Mouse (Mus musculus) kidney, embryonic 14.5 days (tissue): ENCODE results near the gene Rab8a. TPM values are rescaled to one million over a fixed set of nuclear protein-coding genes. Genes with fewer than 3 reads are reported as not detected.

Source experiments
- ATAC-seq: fragments of 200-750 bp; cut with Nextera tagmentation; 2 replicates; pipeline ENCODE4 v1.8.0; 2017; ENCODE audit warnings: moderate number of reproducible peaks, mild to moderate bottlenecking, moderate TSS enrichment, moderate library complexity; ENCODE audit not compliant: low FRiP score, low TSS enrichment
- H3K27ac ChIP-seq: fragments of 300-500 bp; sonication (generic); 2 replicates; pipeline ENCODE4 v1.5.1; 2014; ENCODE audit warnings: low read depth, mild to moderate bottlenecking, low read length, moderate library complexity, mixed read lengths
- H3K27me3 ChIP-seq: fragments of 300-500 bp; sonication (generic); 2 replicates; pipeline ENCODE4 v1.6.1; 2014; ENCODE audit warnings: mild to moderate bottlenecking, low read length; ENCODE audit not compliant: control insufficient read depth, insufficient read depth
- H3K36me3 ChIP-seq: fragments of 300-500 bp; sonication (generic); 2 replicates; pipeline ENCODE4 v1.6.1; 2014; ENCODE audit warnings: low read length, mixed read lengths; ENCODE audit not compliant: control insufficient read depth, insufficient read depth
- H3K4me1 ChIP-seq: fragments of 300-500 bp; sonication (generic); 2 replicates; pipeline ENCODE4 v1.6.1; 2014; ENCODE audit warnings: low read length, mixed read lengths; ENCODE audit not compliant: control insufficient read depth, insufficient read depth
- H3K4me2 ChIP-seq: fragments of 300-500 bp; sonication (generic); replicated peaks from 2 replicates; pipeline ENCODE4 v1.6.1; 2014; ENCODE audit warnings: low read depth, mild to moderate bottlenecking, low read length
- H3K4me3 ChIP-seq: fragments of 300-500 bp; sonication (generic); 2 replicates; pipeline ENCODE4 v1.5.1; 2014; ENCODE audit warnings: mild to moderate bottlenecking, low read length
- H3K9ac ChIP-seq: fragments of 300-500 bp; sonication (generic); 2 replicates; pipeline ENCODE4 v1.6.1; 2014; ENCODE audit warnings: low read depth, mild to moderate bottlenecking, low read length, moderate library complexity
- H3K9me3 ChIP-seq: fragments of 300-500 bp; sonication (generic); 2 replicates; pipeline ENCODE4 v1.6.1; 2016; ENCODE audit warnings: low read length; ENCODE audit not compliant: control insufficient read depth
- WGBS: fragments of 180-500 bp; shearing (Covaris S2); extraction: QIAGEN DNeasy Blood & Tissue Kit; methylation state at CpG from one replicate; pipeline ENCODE4 v1.1.7; 2014; 5-methylcytosine and 5-hydroxymethylcytosine counted together
- polyA plus RNA-seq: library from polyadenylated mRNA; unstranded; fragments of >200 nt; fragmentation: Nextera tagmentation; extraction: Ambion mirVana; gene quantifications from 2 replicates; pipeline ENCODE4 v1.2.1, GENCODE M21; 2014

Gene Rab8a
- polyA plus RNA-seq, 1 experiment from 2014 or later, result 88.9 TPM

GRCm38 (mm10) chr8:72189417-72190214, 28.6 kb downstream of the Rab8a start, which contains the start of gene Hsh2d:
Hsh2d (plus strand) TSS chr8:72189638.
- no peaks in the 10 kb centered on the region for H3K4me1 ChIP-seq
- no peaks in the 10 kb centered on the region for H3K27me3 ChIP-seq
- no peak within 1 kb of the TSS for H3K9ac ChIP-seq
- ATAC-seq, result no peak
- 75% methylated on average over 12 of the region's 12 CpGs for WGBS
- no peaks in the 10 kb centered on the region for H3K9me3 ChIP-seq
- H3K36me3 ChIP-seq, result no peaks in the 10 kb centered on the region
- no peak within 1 kb of the TSS for H3K4me3 ChIP-seq
- H3K27ac ChIP-seq, result no peak within 1 kb of the TSS
- H3K4me2 ChIP-seq, result no peak within 1 kb of the TSS

- H3K27me3 ChIP-seq, result no peaks in the 10 kb centered on the region
- H3K4me3 ChIP-seq, result no peak overlapping the region
- no peak for ATAC-seq
- H3K9me3 ChIP-seq, result no peaks in the 10 kb centered on the region
- no peak overlapping the region for H3K4me2 ChIP-seq
- no peaks in the 10 kb centered on the region for H3K4me1 ChIP-seq
- H3K36me3 ChIP-seq, result no peaks in the 10 kb centered on the region
- 82% methylated on average over 2 of the region's 2 CpGs for WGBS
- no peak overlapping the region for H3K9ac ChIP-seq
- H3K27ac ChIP-seq, result no peak overlapping the region
These were observed 29.2 kb downstream of the Rab8a start for GRCm38 (mm10) chr8:72190215-72190539.

- Histone ChIP-seq H3K9me3 (no peaks in the 10 kb centered on the region), H3K27ac (no peak overlapping the region)
- no peak for ATAC-seq
These were observed 31.1 kb downstream of the Rab8a start for GRCm38 (mm10) chr8:72192065-72192464.

DNA sequence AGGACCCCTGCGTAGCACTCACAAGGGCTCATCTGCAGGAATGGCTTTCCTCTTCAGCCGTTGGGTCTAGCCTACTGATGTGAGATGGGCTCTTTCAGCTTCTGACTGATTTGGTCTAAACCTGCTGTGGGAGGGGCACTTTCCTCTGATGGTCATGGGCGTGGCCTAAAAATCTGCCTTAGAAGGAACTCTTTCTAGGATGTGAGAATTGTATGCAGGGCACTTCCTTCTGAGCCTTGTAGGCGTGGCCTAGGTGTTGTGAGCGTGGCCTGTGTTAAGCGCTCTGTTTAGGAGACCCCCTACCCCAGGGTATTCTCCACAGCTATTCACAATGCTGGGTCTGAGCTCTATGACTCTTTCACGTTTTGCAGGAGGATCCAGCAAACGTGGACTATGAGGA, 37.0 kb downstream of the Rab8a start:
- Histone ChIP-seq H3K9ac (no peak overlapping the region), H3K27ac (no peak overlapping the region), H3K4me3 (no peak overlapping the region), H3K9me3 (peaks cover 11% of the 10 kb centered on the region), H3K4me1 (no peaks in the 10 kb centered on the region), H3K27me3 (no peaks in the 10 kb centered on the region), H3K4me2 (no peak overlapping the region), H3K36me3 (no peaks in the 10 kb centered on the region)
- ATAC-seq, result no peak
- WGBS, result 67% methylated on average over 8 of the region's 8 CpGs

More at GRCm38 (mm10) chr8:72192065-72192464, 31.1 kb downstream of the Rab8a start:
- H3K4me3 ChIP-seq, result no peak overlapping the region
- H3K4me2 ChIP-seq, result no peak overlapping the region
- no peaks in the 10 kb centered on the region for H3K4me1 ChIP-seq
- H3K27me3 ChIP-seq, result no peaks in the 10 kb centered on the region
- H3K9ac ChIP-seq, result no peak overlapping the region
- H3K36me3 ChIP-seq, result no peaks in the 10 kb centered on the region

DNA sequence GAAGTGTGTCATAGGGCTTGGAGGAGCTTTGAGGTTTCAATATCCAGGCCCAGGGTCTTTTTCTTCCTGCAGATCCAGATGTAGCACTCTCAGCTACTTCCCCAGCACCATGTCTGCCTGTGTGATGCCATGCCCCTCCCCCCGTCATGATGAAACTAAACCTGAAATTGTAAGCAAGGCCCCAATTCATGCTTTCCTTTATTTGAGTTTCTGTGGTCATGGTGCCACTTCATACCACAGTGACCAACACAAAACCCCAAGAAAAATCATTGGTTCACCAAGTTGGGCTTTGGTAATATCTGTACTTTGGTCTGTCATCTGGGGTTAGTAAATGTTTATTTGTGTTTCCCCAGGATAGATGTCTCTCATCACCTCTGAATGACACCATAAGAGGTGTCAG, 47.6 kb downstream of the Rab8a start:
- Histone ChIP-seq H3K4me3 (no peak overlapping the region), H3K27ac (no peak overlapping the region), H3K9me3 (no peaks in the 10 kb centered on the region), H3K4me2 (no peak overlapping the region), H3K36me3 (no peaks in the 10 kb centered on the region), H3K9ac (no peak overlapping the region), H3K27me3 (no peaks in the 10 kb centered on the region; the same call in 1 of the 2 replicates), H3K4me1 (no peaks in the 10 kb centered on the region)
- ATAC-seq, result no peak
- WGBS, result 76% methylated on average over 1 of the region's 1 CpGs

GRCm38 (mm10) chr8:72210222-72210621, 49.2 kb downstream of the Rab8a start:
- Histone ChIP-seq H3K4me1 (no peaks in the 10 kb centered on the region), H3K27ac (no peak overlapping the region), H3K9me3 (no peaks in the 10 kb centered on the region), H3K27me3 (peaks cover 5% of the 10 kb centered on the region; the same call in 1 of the 2 replicates), H3K9ac (no peak overlapping the region), H3K36me3 (no peaks in the 10 kb centered on the region), H3K4me2 (no peak overlapping the region), H3K4me3 (no peak overlapping the region)
- WGBS, result 64% methylated on average over 4 of the region's 4 CpGs
- ATAC-seq, result no peak

GRCm38 (mm10) chr8:72210710-72211109, 49.7 kb downstream of the Rab8a start:
- no peak for ATAC-seq
- Histone ChIP-seq H3K4me1 (no peaks in the 10 kb centered on the region), H3K9ac (no peak overlapping the region), H3K4me2 (no peak overlapping the region), H3K27ac (no peak overlapping the region), H3K27me3 (peaks cover 5% of the 10 kb centered on the region; the same call in 1 of the 2 replicates), H3K9me3 (no peaks in the 10 kb centered on the region), H3K36me3 (no peaks in the 10 kb centered on the region), H3K4me3 (no peak overlapping the region)
- WGBS, result 64% methylated on average over 2 of the region's 2 CpGs

GRCm38 (mm10) chr8:72211846-72212245, 50.8 kb downstream of the Rab8a start:
- no peaks in the 10 kb centered on the region for H3K9me3 ChIP-seq
- H3K36me3 ChIP-seq, result no peaks in the 10 kb centered on the region
- peaks cover 5% of the 10 kb centered on the region; the same call in 1 of the 2 replicates for H3K27me3 ChIP-seq
- no peak overlapping the region for H3K4me2 ChIP-seq
- no peak overlapping the region for H3K4me3 ChIP-seq
- no peaks in the 10 kb centered on the region for H3K4me1 ChIP-seq
- WGBS, result 88% methylated on average over 1 of the region's 1 CpGs
- no peak overlapping the region for H3K27ac ChIP-seq
- ATAC-seq, result no peak
- H3K9ac ChIP-seq, result no peak overlapping the region

DNA sequence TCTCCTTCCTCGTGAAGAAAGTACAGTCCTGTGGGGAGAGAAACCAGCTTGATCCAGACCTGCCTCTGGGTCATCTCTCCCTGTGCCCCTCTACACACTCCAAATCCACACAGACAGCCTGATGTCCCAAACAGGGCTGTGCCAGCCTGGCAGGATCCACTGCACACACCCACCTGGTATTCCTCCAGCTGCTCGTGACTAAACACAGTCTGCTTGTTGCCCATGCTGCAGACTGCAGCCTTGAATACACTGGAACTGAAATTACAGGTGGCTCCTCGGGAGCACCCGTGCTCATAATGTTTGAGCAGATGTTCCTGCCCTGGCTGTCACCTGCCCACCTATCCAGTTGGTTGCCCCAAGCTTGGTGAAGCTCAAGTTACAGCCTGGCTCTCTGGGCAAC, 51.8 kb downstream of the Rab8a start, which contains the start of gene Cib3:
Gene Cib3, minus strand, starts transcription at position 87 of the 400 bp plus-strand sequence.
- peaks cover 5% of the 10 kb centered on the region; the same call in 1 of the 2 replicates for H3K27me3 ChIP-seq
- no peak within 1 kb of the TSS for H3K27ac ChIP-seq
- no peaks in the 10 kb centered on the region for H3K36me3 ChIP-seq
- no peak for ATAC-seq
- WGBS, result 47% methylated on average over 4 of the region's 4 CpGs
- H3K9me3 ChIP-seq, result no peaks in the 10 kb centered on the region
- no peak within 1 kb of the TSS for H3K4me3 ChIP-seq
- no peak within 1 kb of the TSS for H3K4me2 ChIP-seq
- H3K9ac ChIP-seq, result no peak within 1 kb of the TSS
- H3K4me1 ChIP-seq, result no peaks in the 10 kb centered on the region
